Mouse (Mus musculus): Measurements from ENCODE around the gene Mthfs.
"Not testable (repeated sequence)": the region's sequence is repeated elsewhere in the genome, so short reads cannot be mapped to it uniquely, and the experiment has no call there.

GRCm38 (mm10) chr9:89238976-89239505, 28.6 kb downstream of the Mthfs start:
- TF ChIP-seq CTCF, EP300 (IDR thresholded peaks at IDR 0.05; ENCODE audit: low read depth): not testable (repeated sequence)
